Mouse (Mus musculus) stomach, postnatal 0 days (tissue): Measurements from ENCODE around the gene Oca2. TPM values are rescaled to one million over a fixed set of nuclear protein-coding genes. Genes with fewer than 3 reads are reported as not detected.

ENCODE experiments used
- ATAC-seq: fragments of 200-750 bp; cut with Nextera tagmentation; 2 replicates; pipeline ENCODE4 v1.8.0; 2017; ENCODE audit not compliant: low FRiP score, low TSS enrichment
- DNase-seq: peaks from one replicate; pipeline ENCODE4 v3.0.0-alpha.2; 2016; ENCODE audit warnings: low spot score
- H3K27ac ChIP-seq: fragments of 300-500 bp; sonication (generic); replicated peaks from 2 replicates; pipeline ENCODE4 v1.5.1; 2014; ENCODE audit warnings: mild to moderate bottlenecking, control low read depth
- H3K27me3 ChIP-seq: fragments of 300-500 bp; sonication (generic); 2 replicates; pipeline ENCODE4 v1.6.1; 2014; ENCODE audit warnings: low read length; ENCODE audit not compliant: control insufficient read depth, insufficient read depth
- H3K36me3 ChIP-seq: fragments of 300-500 bp; sonication (generic); 2 replicates; pipeline ENCODE4 v1.6.1; 2014; ENCODE audit warnings: low read length, mixed read lengths; ENCODE audit not compliant: control insufficient read depth, insufficient read depth
- H3K4me1 ChIP-seq: fragments of 300-500 bp; sonication (generic); replicated peaks from 2 replicates; pipeline ENCODE4 v1.6.1; 2014; ENCODE audit warnings: antibody characterized with exemption; ENCODE audit not compliant: control insufficient read depth, insufficient read depth
- H3K4me2 ChIP-seq: fragments of 300-500 bp; sonication (generic); replicated peaks from 2 replicates; pipeline ENCODE4 v1.6.1; 2014; ENCODE audit warnings: low read depth, mild to moderate bottlenecking, control low read depth, moderate library complexity
- H3K4me3 ChIP-seq: fragments of 300-500 bp; sonication (generic); 2 replicates; pipeline ENCODE4 v1.5.1; 2014; ENCODE audit warnings: low read depth, low read length, control low read depth
- H3K9ac ChIP-seq: fragments of 300-500 bp; sonication (generic); 2 replicates; pipeline ENCODE4 v1.6.1; 2014; ENCODE audit warnings: mild to moderate bottlenecking, low read length, control low read depth, mixed read lengths
- H3K9me3 ChIP-seq: fragments of 300-500 bp; sonication (generic); 2 replicates; pipeline ENCODE4 v1.6.1; 2016; ENCODE audit warnings: low read length; ENCODE audit not compliant: control insufficient read depth
- CTCF ChIP-seq: IDR thresholded peaks from 2 replicates; pipeline ENCODE4 v1.5.1; 2016; ENCODE audit warnings: antibody characterized with exemption, low read depth, mild to moderate bottlenecking, moderate library complexity
- EP300 ChIP-seq: optimal IDR thresholded peaks from 2 replicates; pipeline ENCODE3; 2016; ENCODE audit warnings: antibody characterized with exemption
- WGBS: fragments of 180-500 bp; shearing (Covaris S2); extraction: QIAGEN DNeasy Blood & Tissue Kit; methylation state at CpG from one replicate; pipeline ENCODE4 v1.1.7; 2014; 5-methylcytosine and 5-hydroxymethylcytosine counted together
- polyA plus RNA-seq: library from polyadenylated mRNA; unstranded; fragments of >200 nt; fragmentation: Nextera tagmentation; extraction: Ambion mirVana; gene quantifications from 2 replicates; pipeline ENCODE4 v1.2.1, GENCODE M21; 2015

The Oca2 gene
- polyA plus RNA-seq, result 0.27 and 0.39 TPM in 2 replicates

DNA sequence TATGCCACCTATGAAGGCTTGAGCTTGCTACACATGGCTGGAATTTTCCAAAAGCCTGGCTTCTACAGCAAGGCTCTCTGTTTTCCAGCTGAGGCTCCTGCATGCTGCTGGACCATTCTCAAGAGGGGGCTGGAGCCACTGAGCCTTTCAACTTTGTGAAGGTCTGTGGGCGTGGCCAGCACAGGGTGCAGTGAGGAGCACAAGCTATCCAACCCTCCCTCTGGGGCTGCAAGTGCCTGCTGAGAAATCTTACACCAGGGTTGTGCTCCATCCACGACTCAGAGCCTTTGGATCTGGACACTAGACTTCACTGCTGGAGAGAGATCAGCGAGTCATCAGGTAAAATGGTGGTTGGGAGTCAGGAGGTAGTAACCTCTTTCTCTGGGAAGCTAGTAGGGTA, at the start of gene Oca2:
Gene Oca2 (plus strand): TSS at position 218 of the 400 bp plus-strand sequence.
- ATAC-seq (no peak), DNase-seq (no peak)
- no peak within 1 kb of the TSS for H3K4me2 ChIP-seq
- no peaks in the 10 kb centered on the region for H3K4me1 ChIP-seq
- H3K36me3 ChIP-seq, result no peaks in the 10 kb centered on the region
- H3K9ac ChIP-seq, result no peak within 1 kb of the TSS
- H3K9me3 ChIP-seq, result no peaks in the 10 kb centered on the region
- no peak within 1 kb of the TSS for H3K27ac ChIP-seq
- TF ChIP-seq EP300 (no peak), CTCF (no peak)
- WGBS, result 44% methylated on average over 3 of the region's 3 CpGs
- H3K4me3 ChIP-seq, result no peak within 1 kb of the TSS
- no peaks in the 10 kb centered on the region for H3K27me3 ChIP-seq

DNA sequence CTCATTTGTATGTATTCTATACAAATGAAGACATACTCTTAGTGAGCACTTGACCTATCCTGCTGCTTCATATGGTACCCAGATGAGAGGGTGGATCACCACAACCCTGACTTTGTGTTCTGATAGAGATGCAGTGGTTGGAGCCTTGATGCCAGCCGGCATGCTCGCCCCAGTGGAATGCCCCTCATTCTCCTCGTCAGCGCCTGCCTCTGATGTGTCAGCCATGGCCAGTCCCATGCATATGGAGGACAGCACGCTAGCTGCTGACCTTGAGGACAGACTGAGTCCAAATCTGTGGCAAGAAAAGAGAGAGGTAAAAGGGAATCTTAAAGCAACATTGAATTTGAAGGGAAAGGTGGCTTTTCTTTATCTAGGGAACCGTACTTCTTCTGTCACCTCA, 48.5 kb upstream of the Oca2 start:
- Histone ChIP-seq H3K9ac (no peak overlapping the region), H3K27ac (no peak overlapping the region), H3K9me3 (no peaks in the 10 kb centered on the region), H3K27me3 (no peaks in the 10 kb centered on the region), H3K4me3 (no peak overlapping the region), H3K36me3 (peaks cover 24% of the 10 kb centered on the region), H3K4me1 (no peaks in the 10 kb centered on the region), H3K4me2 (no peak overlapping the region)
- no peak for DNase-seq
- no peak for TF ChIP-seq EP300
- no peak for TF ChIP-seq CTCF
- no peak for ATAC-seq
- WGBS, result 90% methylated on average over 6 of the region's 6 CpGs

DNA sequence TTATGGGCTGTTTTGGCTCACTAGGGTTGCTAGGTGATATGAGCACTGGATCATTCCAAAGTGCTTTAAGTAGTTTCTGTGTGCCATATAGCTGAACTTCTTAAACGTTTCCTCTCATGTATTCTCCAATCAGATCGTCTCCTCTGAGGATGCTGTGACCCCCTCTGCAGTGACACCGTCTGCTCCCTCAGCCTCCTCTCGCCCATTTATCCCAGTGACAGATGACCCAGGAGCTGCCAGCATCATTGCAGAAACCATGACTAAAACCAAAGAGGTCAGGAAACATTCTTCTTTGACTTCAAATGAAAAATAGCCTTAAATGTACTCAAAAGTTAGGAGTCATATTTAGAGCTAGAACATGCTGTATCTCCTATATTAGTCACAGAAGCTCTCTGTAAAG, 47.9 kb upstream of the Oca2 start:
- TF ChIP-seq CTCF (no peak), EP300 (no peak)
- Histone ChIP-seq H3K27me3 (no peaks in the 10 kb centered on the region), H3K36me3 (peaks cover 24% of the 10 kb centered on the region), H3K9me3 (no peaks in the 10 kb centered on the region), H3K4me3 (no peak overlapping the region), H3K4me1 (no peaks in the 10 kb centered on the region), H3K4me2 (no peak overlapping the region), H3K9ac (no peak overlapping the region), H3K27ac (no peak overlapping the region)
- DNase-seq (no peak), ATAC-seq (no peak)
- WGBS, result 57% methylated on average over 4 of the region's 4 CpGs

DNA sequence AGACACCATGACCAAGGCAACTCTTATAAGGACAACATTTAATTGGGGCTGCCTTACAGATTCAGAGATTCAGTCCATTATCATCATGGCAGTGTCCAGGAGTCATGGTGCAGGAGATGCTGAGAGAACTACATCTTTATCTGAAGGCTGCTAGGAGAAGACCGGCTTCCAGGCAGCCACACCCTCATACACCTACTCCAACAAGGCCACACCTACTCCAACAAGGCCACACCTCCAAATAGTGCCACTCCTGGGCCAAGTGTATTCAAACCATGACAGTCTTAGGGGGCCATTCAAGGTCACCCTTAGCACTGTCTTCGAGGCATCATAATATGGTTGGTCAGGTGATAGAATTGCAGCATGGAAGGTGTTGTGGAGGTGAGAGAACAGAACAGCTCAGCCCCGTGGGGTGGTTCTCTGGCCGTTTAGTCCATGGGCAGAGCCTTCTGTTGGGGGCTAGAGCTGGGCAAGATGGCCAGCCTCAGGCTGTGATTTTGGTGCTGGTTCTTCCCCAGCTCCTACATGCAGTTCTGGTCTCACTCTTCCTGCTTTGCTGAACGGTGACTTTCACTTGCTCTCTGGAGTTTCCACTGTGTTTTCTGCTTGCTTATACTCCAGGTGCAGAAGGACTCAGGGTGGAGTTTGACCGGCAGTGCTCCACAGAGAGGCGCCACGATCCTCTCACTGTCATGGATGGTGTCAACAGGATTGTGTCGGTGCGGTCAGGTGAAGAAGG, 37.9 kb upstream of the Oca2 start:
- no peak for DNase-seq
- Histone ChIP-seq H3K4me3 (no peak overlapping the region), H3K9me3 (no peaks in the 10 kb centered on the region), H3K27me3 (no peaks in the 10 kb centered on the region), H3K36me3 (peaks cover 26% of the 10 kb centered on the region; the same call in 1 of the 2 replicates), H3K9ac (no peak overlapping the region), H3K27ac (no peak overlapping the region), H3K4me1 (no peaks in the 10 kb centered on the region), H3K4me2 (no peak overlapping the region)
- no peak for ATAC-seq
- WGBS, result 90% methylated on average over 10 of the region's 10 CpGs
- no peak for TF ChIP-seq EP300
- no peak for TF ChIP-seq CTCF

DNA sequence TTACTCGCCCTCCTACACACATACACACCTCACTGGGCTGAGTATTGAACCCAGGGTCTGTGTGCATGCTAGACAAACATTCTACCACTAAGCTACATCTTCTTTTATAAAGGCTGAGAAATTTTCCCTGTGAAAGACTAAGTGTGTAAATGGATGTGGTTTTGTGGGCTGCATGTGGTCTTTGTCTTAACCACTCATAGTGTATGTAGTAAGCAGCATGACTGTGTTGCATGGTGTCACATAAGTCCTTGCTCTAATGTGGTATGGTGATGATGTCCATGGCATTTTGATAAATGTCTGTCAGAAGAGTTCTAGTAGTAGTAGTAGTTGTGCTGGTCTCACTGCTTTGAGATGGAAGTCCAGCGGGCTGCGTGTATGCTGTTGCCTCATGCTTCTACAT, 36.7 kb upstream of the Oca2 start:
- no peak overlapping the region for H3K4me3 ChIP-seq
- no peak overlapping the region for H3K4me2 ChIP-seq
- H3K36me3 ChIP-seq, result peaks cover 20% of the 10 kb centered on the region
- WGBS, result 100% methylated on average over 3 of the region's 3 CpGs
- TF ChIP-seq EP300 (no peak), CTCF (no peak)
- no peaks in the 10 kb centered on the region for H3K27me3 ChIP-seq
- no peaks in the 10 kb centered on the region for H3K4me1 ChIP-seq
- H3K9ac ChIP-seq, result no peak overlapping the region
- no peaks in the 10 kb centered on the region for H3K9me3 ChIP-seq
- H3K27ac ChIP-seq, result no peak overlapping the region
- DNase-seq, result no peak
- ATAC-seq, result no peak

DNA sequence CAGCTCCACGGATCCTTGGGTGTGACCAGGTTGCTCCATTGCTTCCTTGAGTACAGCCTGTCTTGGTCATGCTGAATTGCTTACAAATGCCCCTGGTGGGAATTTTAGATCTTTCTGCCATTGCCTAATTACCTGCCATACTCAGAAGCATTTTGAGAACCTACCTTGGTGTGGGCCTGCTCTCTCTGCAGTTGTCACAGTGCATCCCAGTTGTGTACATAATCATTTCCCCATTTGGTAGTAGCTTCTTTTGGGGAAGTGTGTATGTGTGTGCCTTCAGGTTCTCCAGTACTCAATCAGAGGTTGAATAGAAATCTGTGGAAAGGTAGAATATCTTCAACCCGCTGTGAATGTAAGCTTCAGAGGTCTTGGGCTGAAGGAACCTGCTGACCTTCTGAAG, 36.3 kb upstream of the Oca2 start:
- no peak overlapping the region for H3K4me3 ChIP-seq
- WGBS, result 94% methylated on average over 2 of the region's 2 CpGs

More for the DNA sequence above, 36.3 kb upstream of the Oca2 start:
- DNase-seq (no peak), ATAC-seq (no peak)
- H3K4me2 ChIP-seq, result no peak overlapping the region
- H3K9me3 ChIP-seq, result no peaks in the 10 kb centered on the region
- H3K9ac ChIP-seq, result no peak overlapping the region
- no peak overlapping the region for H3K27ac ChIP-seq
- no peaks in the 10 kb centered on the region for H3K4me1 ChIP-seq
- no peaks in the 10 kb centered on the region for H3K27me3 ChIP-seq
- TF ChIP-seq EP300 (no peak), CTCF (no peak)
- peaks cover 17% of the 10 kb centered on the region for H3K36me3 ChIP-seq
